Mouse (Mus musculus) T-cell, adult 2 months (primary cell): ENCODE data around the gene Stab1.
A peak's percentile ranks its signal among the peaks of the same experiment; 100 is the strongest.

Experiments used
- DNase-seq: peaks from one replicate; pipeline ENCODE4 v3.0.0; 2022; ENCODE audit warnings: low spot score

The Stab1 gene

GRCm38 (mm10) chr14:31131272-31131821, 37.1 kb downstream of the Stab1 start:
- peak; percentile 10 for DNase-seq

GRCm38 (mm10) chr14:31130236-31131220, 37.9 kb downstream of the Stab1 start, which contains the start of gene Nt5dc2:
Gene Nt5dc2, plus strand, starts transcription at chr14:31131053.
- peak; percentile 62 for DNase-seq

- no peak for DNase-seq
Observed at GRCm38 (mm10) chr14:31129326-31130235, 38.9 kb downstream of the Stab1 start.

GRCm38 (mm10) chr14:31128826-31129219, 39.6 kb downstream of the Stab1 start, which contains the start of gene Smim4:
Gene Smim4, minus strand, starts transcription at chr14:31128956.
- peak; percentile 98 for DNase-seq

GRCm38 (mm10) chr14:31128101-31128825, 40.2 kb downstream of the Stab1 start:
- peak; percentile 65 for DNase-seq

- no peak for DNase-seq
Observed at GRCm38 (mm10) chr14:31126826-31127225, 41.6 kb downstream of the Stab1 start.

GRCm38 (mm10) chr14:31125106-31126075, 43.0 kb downstream of the Stab1 start:
- no peak for DNase-seq

- DNase-seq, result no peak
Observed at GRCm38 (mm10) chr14:31115522-31115921, 52.9 kb downstream of the Stab1 start.

- DNase-seq, result no peak
Observed at GRCm38 (mm10) chr14:31114011-31114410, 54.4 kb downstream of the Stab1 start.

GRCm38 (mm10) chr14:31112187-31112586, 56.3 kb downstream of the Stab1 start:
- DNase-seq, result no peak

GRCm38 (mm10) chr14:31110613-31111012, 57.8 kb downstream of the Stab1 start:
- no peak for DNase-seq

- no peak for DNase-seq
Observed at GRCm38 (mm10) chr14:31105156-31105555, 63.3 kb downstream of the Stab1 start.

- no peak for DNase-seq
Observed at GRCm38 (mm10) chr14:31089918-31090317, 78.5 kb downstream of the Stab1 start.
